Mouse (Mus musculus) ES-E14 (cell line): ENCODE data around the gene Prkcd.

Source experiments
- CHD2 ChIP-seq: IDR thresholded peaks from 2 replicates; pipeline ENCODE4 v1.6.1; 2014; ENCODE audit warnings: mild to moderate bottlenecking, low read depth, low read length, inconsistent platforms
- MAFK ChIP-seq: IDR thresholded peaks from 2 replicates; pipeline ENCODE4 v1.6.1; 2014; ENCODE audit warnings: mild to moderate bottlenecking, low read depth, low read length, inconsistent platforms; ENCODE audit not compliant: insufficient read depth
- ZC3H11A ChIP-seq: IDR thresholded peaks from 2 replicates; pipeline ENCODE4 v1.6.1; 2012; ENCODE audit warnings: low read depth, mild to moderate bottlenecking, inconsistent platforms, low read length, borderline replicate concordance

DNA sequence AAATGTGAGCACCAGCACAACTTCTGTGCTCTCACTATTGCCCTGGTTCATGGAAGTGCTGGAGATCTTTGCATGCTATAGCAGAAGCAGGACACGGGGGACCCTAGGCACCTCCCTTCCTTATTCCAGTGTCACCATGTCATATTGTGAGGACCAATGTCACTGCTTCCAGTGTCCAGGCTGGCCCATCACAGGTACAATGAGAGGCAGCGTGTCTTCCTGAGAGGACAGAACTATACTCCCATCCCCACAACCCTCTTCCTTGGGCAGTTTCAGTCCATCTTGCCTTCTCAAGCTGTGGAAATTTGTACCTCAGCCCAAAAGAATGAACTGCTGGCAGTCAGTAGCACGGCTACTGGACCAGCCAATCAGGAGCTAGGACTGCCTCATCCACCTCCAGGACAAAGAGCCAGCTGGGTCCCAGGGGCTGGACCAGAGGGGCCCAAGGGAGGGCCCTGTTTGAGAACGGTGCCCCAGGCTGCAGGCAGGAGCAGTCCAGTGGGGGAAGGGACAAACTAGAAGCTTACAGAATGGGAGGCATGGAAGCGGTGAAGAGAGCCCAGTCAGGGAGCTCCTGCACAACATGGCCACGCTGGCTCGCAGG is 31.8 kb downstream of the Prkcd start:
- no peak for TF ChIP-seq ZC3H11A
- TF ChIP-seq CHD2: no peak
- no peak for TF ChIP-seq MAFK
